Mouse (Mus musculus) thymus, adult 2 months (tissue): ENCODE data around the gene Zfyve9. TPM values are rescaled to one million over a fixed set of nuclear protein-coding genes. Genes with fewer than 3 reads are reported as not detected.

Experiments used
- DNase-seq: peaks from one replicate; pipeline ENCODE4 v3.0.0; 2021
- H3K27ac ChIP-seq: fragments of 200-500 bp; 2 replicates; pipeline ENCODE4 v1.5.1; 2012; ENCODE audit warnings: low read length, control low read depth; ENCODE audit not compliant: control insufficient read depth, insufficient read depth
- H3K27me3 ChIP-seq: fragments of 200-500 bp; 2 replicates; pipeline ENCODE4 v1.6.1; 2012; ENCODE audit warnings: mild to moderate bottlenecking, low read length, moderate library complexity, mixed read lengths; ENCODE audit not compliant: control insufficient read depth, insufficient read depth
- H3K36me3 ChIP-seq: fragments of 200-500 bp; 2 replicates; pipeline ENCODE4 v1.6.1; 2012; ENCODE audit warnings: mild to moderate bottlenecking, low read length, moderate library complexity; ENCODE audit not compliant: control insufficient read depth, insufficient read depth
- H3K4me1 ChIP-seq: fragments of 200-500 bp; replicated peaks from 2 replicates; pipeline ENCODE4 v1.6.1; 2012; ENCODE audit warnings: low read length; ENCODE audit not compliant: control insufficient read depth, insufficient read depth
- H3K4me3 ChIP-seq: fragments of 200-500 bp; 2 replicates; pipeline ENCODE4 v1.5.1; 2012; ENCODE audit warnings: mild to moderate bottlenecking, low read length, control low read depth, moderate library complexity; ENCODE audit not compliant: control insufficient read depth, insufficient read depth
- CTCF ChIP-seq: fragments of 200-500 bp; IDR thresholded peaks from 2 replicates; pipeline ENCODE4 v1.5.1; 2012; ENCODE audit warnings: mild to moderate bottlenecking, control low read depth, low read length, moderate library complexity, borderline replicate concordance; ENCODE audit not compliant: control insufficient read depth, poor library complexity, insufficient read depth; ENCODE audit errors: extremely low read depth
- POLR2A ChIP-seq: fragments of 200-500 bp; IDR thresholded peaks from 2 replicates; pipeline ENCODE4 v1.6.1; 2012; ENCODE audit warnings: mild to moderate bottlenecking, low read length, control low read depth, moderate library complexity; ENCODE audit not compliant: control insufficient read depth, poor library complexity, insufficient read depth; ENCODE audit errors: extremely low read depth
- WGBS: fragments of 180-500 bp; shearing (Covaris S2); methylation state at CpG from one replicate; pipeline ENCODE4 v1.1.7; 2018; 5-methylcytosine and 5-hydroxymethylcytosine counted together
- polyA plus RNA-seq: library from polyadenylated mRNA; depleted of rRNA; stranded (reverse); fragments of >200 nt; gene quantifications from 2 replicates; pipeline ENCODE4 v1.2.3, GENCODE M21; 2012

Gene Zfyve9
- polyA plus RNA-seq, 1 experiment: 0.84 TPM

DNA sequence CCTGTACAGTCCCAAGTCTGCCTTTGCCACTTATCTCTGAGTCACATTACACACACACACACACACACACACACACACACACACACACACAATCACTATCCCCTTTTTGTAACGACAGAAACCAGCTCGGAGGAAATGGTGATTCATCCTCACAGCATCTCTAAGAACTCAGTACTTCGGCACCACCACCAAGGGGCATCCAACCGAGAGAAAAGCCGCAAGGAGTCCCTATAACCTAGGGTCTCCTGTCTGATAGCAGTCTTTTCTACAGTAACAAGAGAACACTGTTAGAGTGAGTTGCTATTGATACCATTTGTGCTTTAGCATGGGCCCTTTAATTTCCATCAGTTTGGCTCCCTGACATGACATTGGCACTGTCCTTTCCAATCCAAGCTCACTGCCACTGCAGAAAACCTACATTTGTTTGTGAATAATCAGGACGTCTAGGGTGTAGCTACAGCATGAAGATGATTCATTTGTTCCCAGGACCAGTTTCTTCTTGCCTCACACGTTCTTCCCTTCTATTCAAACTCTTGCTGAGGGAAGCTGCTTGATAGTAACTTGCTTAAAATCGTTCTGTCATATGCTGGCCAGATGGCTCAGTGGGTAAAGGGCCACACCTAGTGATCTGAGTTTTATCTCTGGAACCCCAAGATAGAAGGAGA lies 2.0 kb upstream of the Zfyve9 start:
- peaks cover 11% of the 10 kb centered on the region; the same call in 1 of the 2 replicates for H3K27me3 ChIP-seq
- DNase-seq: no peak
- no peak overlapping the region for H3K4me3 ChIP-seq
- TF ChIP-seq POLR2A (no peak), CTCF (no peak)
- no peaks in the 10 kb centered on the region for H3K36me3 ChIP-seq
- H3K27ac ChIP-seq: no peak overlapping the region
- 37% methylated on average over 8 of the region's 8 CpGs for WGBS
- H3K4me1 ChIP-seq: peaks cover 3% of the 10 kb centered on the region; the same call in 1 of the 2 replicates

GRCm38 (mm10) chr4:108781596-108781995 lies 998 bp upstream of the Zfyve9 start:
- Histone ChIP-seq H3K36me3 (no peaks in the 10 kb centered on the region), H3K4me3 (no peak overlapping the region), H3K27ac (no peak overlapping the region), H3K27me3 (peaks cover 11% of the 10 kb centered on the region; the same call in 1 of the 2 replicates), H3K4me1 (peaks cover 3% of the 10 kb centered on the region; the same call in 1 of the 2 replicates)
- no peak for DNase-seq
- 73% methylated on average over 3 of the region's 3 CpGs for WGBS
- TF ChIP-seq CTCF (no peak), POLR2A (no peak)

GRCm38 (mm10) chr4:108780864-108781205 lies 237 bp upstream of the Zfyve9 start:
- 4% methylated on average over 20 of the region's 20 CpGs for WGBS
- no peak overlapping the region for H3K4me3 ChIP-seq
- peaks cover 11% of the 10 kb centered on the region; the same call in 1 of the 2 replicates for H3K27me3 ChIP-seq
- peaks cover 3% of the 10 kb centered on the region; the same call in 1 of the 2 replicates for H3K4me1 ChIP-seq
- DNase-seq: no peak
- no peaks in the 10 kb centered on the region for H3K36me3 ChIP-seq
- H3K27ac ChIP-seq: no peak overlapping the region
- TF ChIP-seq POLR2A (no peak), CTCF (no peak)

DNA sequence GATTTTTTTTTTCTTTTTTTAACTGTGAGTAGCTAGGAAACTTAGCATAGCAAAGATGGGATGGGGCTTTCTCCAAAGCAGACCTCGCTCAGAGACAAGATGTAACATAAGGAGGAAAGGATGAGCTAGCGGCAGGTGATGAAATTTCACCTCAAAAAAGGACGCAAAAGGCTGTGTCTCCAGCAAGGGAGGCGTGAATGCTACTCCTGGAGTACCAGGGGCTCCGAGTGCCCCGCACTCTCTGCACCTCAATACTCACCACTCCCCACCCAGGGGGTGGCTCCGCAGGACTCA lies 888 bp downstream of the Zfyve9 start:
- no peak for TF ChIP-seq POLR2A
- no peak for TF ChIP-seq CTCF
- Histone ChIP-seq H3K36me3 (no peaks in the 10 kb centered on the region), H3K27ac (no peak overlapping the region), H3K4me3 (peak overlapping the region; percentile 47), H3K4me1 (peaks cover 3% of the 10 kb centered on the region; the same call in 1 of the 2 replicates), H3K27me3 (peaks cover 11% of the 10 kb centered on the region; the same call in 1 of the 2 replicates)
- WGBS: 4% methylated on average over 7 of the region's 7 CpGs
- DNase-seq: no peak

DNA sequence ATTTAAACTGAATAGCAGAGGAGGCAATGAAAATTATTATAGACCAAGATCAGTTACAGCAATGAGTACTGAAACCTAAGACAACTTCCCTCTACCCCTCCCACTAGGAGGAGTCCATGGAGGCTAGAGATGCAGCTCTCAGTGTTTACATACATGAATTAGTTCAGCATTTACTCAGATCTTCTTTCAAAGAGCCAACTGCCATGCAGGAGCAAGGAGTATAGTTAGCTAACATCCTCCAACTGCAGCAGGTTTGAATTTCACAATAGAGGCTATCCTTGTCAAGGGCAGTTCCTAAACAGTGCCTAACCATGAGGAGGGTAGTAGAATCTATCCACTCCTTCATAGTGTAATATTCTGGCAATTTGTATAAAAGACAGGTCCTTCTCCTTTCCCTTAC lies 12.1 kb downstream of the Zfyve9 start:
- Histone ChIP-seq H3K4me3 (no peak overlapping the region), H3K27ac (no peak overlapping the region), H3K36me3 (no peaks in the 10 kb centered on the region), H3K4me1 (no peaks in the 10 kb centered on the region), H3K27me3 (no peaks in the 10 kb centered on the region)
- DNase-seq: no peak
- no peak for TF ChIP-seq POLR2A
- TF ChIP-seq CTCF: no peak

DNA sequence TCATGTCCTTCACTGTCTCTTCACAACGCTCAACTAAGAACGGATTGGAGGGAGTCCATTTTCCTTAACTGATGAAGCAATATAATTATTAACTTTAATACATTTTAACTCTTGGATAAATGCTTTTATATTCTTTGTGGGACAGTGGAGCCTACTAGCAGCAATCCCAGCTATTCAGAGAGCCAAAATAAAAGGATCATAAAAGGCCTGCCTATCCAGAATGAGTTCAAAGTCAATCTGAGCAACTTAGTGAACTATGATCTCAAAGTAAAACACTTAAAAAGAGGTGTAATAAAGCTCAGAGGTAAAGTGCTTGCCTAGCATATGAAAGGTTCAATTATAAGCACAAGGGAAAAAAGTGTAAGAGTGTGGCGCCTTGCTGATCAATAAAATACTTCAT lies 21.0 kb downstream of the Zfyve9 start:
- TF ChIP-seq POLR2A: no peak
- no peaks in the 10 kb centered on the region for H3K27me3 ChIP-seq
- no peaks in the 10 kb centered on the region for H3K4me1 ChIP-seq
- H3K27ac ChIP-seq: no peak overlapping the region
- over 99% methylated on average over 3 of the region's 3 CpGs for WGBS
- DNase-seq: no peak
- no peak overlapping the region for H3K4me3 ChIP-seq
- H3K36me3 ChIP-seq: no peaks in the 10 kb centered on the region

DNA sequence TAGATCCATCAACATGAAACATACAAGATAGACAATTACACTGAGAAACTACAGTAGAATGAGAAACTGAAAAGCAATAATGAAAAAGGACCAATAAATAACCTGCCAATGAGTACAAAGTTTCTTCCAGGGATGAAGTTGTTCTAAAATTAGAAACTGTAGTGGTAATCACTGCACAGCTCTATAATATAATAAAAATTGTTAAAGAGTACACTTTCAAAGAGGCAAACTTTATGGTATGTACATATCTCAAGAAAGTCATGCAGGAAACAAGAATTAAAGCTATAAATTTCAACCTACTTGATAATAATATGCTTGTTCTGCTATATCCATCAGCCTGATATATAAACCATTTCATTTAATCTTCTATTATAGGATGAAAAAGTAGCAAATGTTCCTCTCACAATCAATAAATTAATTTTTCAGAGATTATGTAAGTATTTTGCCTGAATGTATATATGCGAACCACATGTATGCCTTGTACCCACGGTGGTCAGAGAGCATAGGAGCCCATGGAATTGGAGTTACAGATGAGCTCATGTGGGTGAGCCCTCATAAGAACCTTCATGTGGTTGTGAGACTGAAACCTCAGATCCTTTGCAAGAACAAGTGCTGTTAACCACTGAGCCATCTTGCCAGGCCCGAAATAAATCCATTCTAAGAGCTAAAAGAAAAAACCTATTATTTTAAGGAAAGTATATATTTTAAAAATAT lies 34.3 kb downstream of the Zfyve9 start:
- Histone ChIP-seq H3K4me1 (no peaks in the 10 kb centered on the region), H3K36me3 (no peaks in the 10 kb centered on the region), H3K4me3 (no peak overlapping the region), H3K27ac (no peak overlapping the region), H3K27me3 (no peaks in the 10 kb centered on the region)
- TF ChIP-seq POLR2A (no peak), CTCF (no peak)
- no peak for DNase-seq
- 80% methylated on average over 3 of the region's 3 CpGs for WGBS
